Mouse (Mus musculus) heart, embryonic 11.5 days (tissue): ENCODE data around the gene Arhgap30. TPM values are rescaled to one million over a fixed set of nuclear protein-coding genes. Genes with fewer than 3 reads are reported as not detected.

ENCODE experiments used
- ATAC-seq: fragments of 200-750 bp; cut with Nextera tagmentation; replicated peaks from 2 replicates; pipeline ENCODE4 v1.8.0; 2017; ENCODE audit warnings: moderate library complexity; ENCODE audit not compliant: insufficient number of reproducible peaks, low FRiP score, low TSS enrichment
- H3K27ac ChIP-seq: fragments of 300-500 bp; sonication (generic); 2 replicates; pipeline ENCODE4 v1.5.1; 2014; ENCODE audit warnings: mild to moderate bottlenecking, low read depth, low read length
- H3K27me3 ChIP-seq: fragments of 300-500 bp; sonication (generic); 2 replicates; pipeline ENCODE4 v1.6.1; 2014; ENCODE audit warnings: mild to moderate bottlenecking, low read length, mixed read lengths; ENCODE audit not compliant: control insufficient read depth, insufficient read depth
- H3K36me3 ChIP-seq: fragments of 300-500 bp; sonication (generic); 2 replicates; pipeline ENCODE4 v1.6.1; 2014; ENCODE audit warnings: mild to moderate bottlenecking, low read length, moderate library complexity, mixed read lengths; ENCODE audit not compliant: control insufficient read depth, insufficient read depth
- H3K4me1 ChIP-seq: fragments of 300-500 bp; sonication (generic); 2 replicates; pipeline ENCODE4 v1.6.1; 2014; ENCODE audit warnings: low read length; ENCODE audit not compliant: control insufficient read depth, insufficient read depth
- H3K4me2 ChIP-seq: fragments of 300-500 bp; sonication (generic); 2 replicates; pipeline ENCODE4 v1.6.1; 2014; ENCODE audit warnings: mild to moderate bottlenecking, moderate library complexity
- H3K4me3 ChIP-seq: fragments of 300-500 bp; sonication (generic); 2 replicates; pipeline ENCODE4 v1.5.1; 2014; ENCODE audit warnings: low read depth, low read length
- H3K9ac ChIP-seq: fragments of 300-500 bp; sonication (generic); 2 replicates; pipeline ENCODE4 v1.6.1; 2014; ENCODE audit warnings: mild to moderate bottlenecking, low read depth, low read length, moderate library complexity
- H3K9me3 ChIP-seq: fragments of 300-500 bp; sonication (generic); replicated peaks from 2 replicates; pipeline ENCODE4 v1.6.1; 2016; ENCODE audit warnings: low read length; ENCODE audit not compliant: control insufficient read depth
- WGBS: fragments of 180-500 bp; shearing (Covaris S2); extraction: QIAGEN DNeasy Blood & Tissue Kit; methylation state at CpG from one replicate; pipeline ENCODE4 v1.1.7; 2014; ENCODE audit not compliant: insufficient replicate concordance; 5-methylcytosine and 5-hydroxymethylcytosine counted together
- polyA plus RNA-seq: library from polyadenylated mRNA; unstranded; fragments of >200 nt; fragmentation: Nextera tagmentation; extraction: Ambion mirVana; gene quantifications from 2 replicates; pipeline ENCODE4 v1.2.1, GENCODE M21; 2014

Gene Arhgap30
- polyA plus RNA-seq, 1 experiment from 2014 or later, result 0.44 TPM

GRCm38 (mm10) chr1:171369845-171370556 is 18.8 kb upstream of the Arhgap30 start, which contains the start of gene Nectin4:
Nectin4 (plus strand) TSS chr1:171370099.
- WGBS, result 30% methylated on average over 20 of the region's 20 CpGs
- no peaks in the 10 kb centered on the region for H3K9me3 ChIP-seq
- no peak within 1 kb of the TSS for H3K4me2 ChIP-seq
- H3K4me3 ChIP-seq, result no peak within 1 kb of the TSS
- no peaks in the 10 kb centered on the region for H3K4me1 ChIP-seq
- no peak within 1 kb of the TSS for H3K27ac ChIP-seq
- ATAC-seq, result no peak
- peaks cover 9% of the 10 kb centered on the region; the same call in 1 of the 2 replicates for H3K27me3 ChIP-seq
- H3K9ac ChIP-seq, result no peak within 1 kb of the TSS
- no peaks in the 10 kb centered on the region for H3K36me3 ChIP-seq

GRCm38 (mm10) chr1:171372880-171373279 is 15.9 kb upstream of the Arhgap30 start:
- H3K27ac ChIP-seq, result no peak overlapping the region
- peaks cover 9% of the 10 kb centered on the region; the same call in 1 of the 2 replicates for H3K27me3 ChIP-seq
- no peak overlapping the region for H3K9ac ChIP-seq
- H3K36me3 ChIP-seq, result no peaks in the 10 kb centered on the region
- no peak for ATAC-seq
- no peak overlapping the region for H3K4me3 ChIP-seq
- 60% methylated on average over 3 of the region's 3 CpGs for WGBS
- no peaks in the 10 kb centered on the region for H3K9me3 ChIP-seq
- no peak overlapping the region for H3K4me2 ChIP-seq
- no peaks in the 10 kb centered on the region for H3K4me1 ChIP-seq

DNA sequence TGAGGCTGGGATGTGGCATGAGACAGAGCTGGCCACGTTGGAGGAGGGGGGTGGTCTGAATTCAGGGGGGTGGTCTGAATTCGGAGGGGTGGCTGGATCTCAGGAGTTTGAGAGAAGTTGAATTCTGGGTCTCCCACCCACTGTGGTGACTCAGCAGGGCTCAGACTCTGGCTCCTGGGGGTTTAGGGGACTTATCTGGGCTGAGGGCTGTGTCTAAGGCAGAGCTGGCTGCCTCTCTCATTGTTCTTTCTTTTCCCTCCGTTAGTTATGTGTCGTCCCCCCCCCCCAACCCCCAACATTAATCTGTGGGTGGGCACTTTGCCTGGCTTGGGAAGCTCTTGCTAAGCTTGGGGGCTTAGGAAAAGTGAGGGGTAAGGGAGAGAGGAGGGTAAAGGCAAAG is 14.8 kb upstream of the Arhgap30 start:
- WGBS, result 7% methylated on average over 3 of the region's 4 CpGs
- Histone ChIP-seq H3K4me1 (no peaks in the 10 kb centered on the region), H3K9me3 (no peaks in the 10 kb centered on the region), H3K4me2 (0 out of 2 replicates have a peak overlapping the region, but pooled peaks have one; percentile 29), H3K9ac (no peak overlapping the region; the same call in 1 of the 2 replicates), H3K36me3 (no peaks in the 10 kb centered on the region), H3K27me3 (peaks cover 9% of the 10 kb centered on the region; the same call in 1 of the 2 replicates), H3K4me3 (no peak overlapping the region), H3K27ac (no peak overlapping the region)
- ATAC-seq, result no peak

GRCm38 (mm10) chr1:171375646-171376097 is 13.1 kb upstream of the Arhgap30 start:
- H3K4me2 ChIP-seq, result peak overlapping the region; percentile 14
- WGBS, result 39% methylated on average over 9 of the region's 9 CpGs
- no peak for ATAC-seq
- H3K4me3 ChIP-seq, result no peak overlapping the region
- no peaks in the 10 kb centered on the region for H3K4me1 ChIP-seq
- no peak overlapping the region for H3K9ac ChIP-seq
- H3K9me3 ChIP-seq, result no peaks in the 10 kb centered on the region
- peaks cover 16% of the 10 kb centered on the region for H3K27me3 ChIP-seq
- no peaks in the 10 kb centered on the region for H3K36me3 ChIP-seq
- H3K27ac ChIP-seq, result no peak overlapping the region

DNA sequence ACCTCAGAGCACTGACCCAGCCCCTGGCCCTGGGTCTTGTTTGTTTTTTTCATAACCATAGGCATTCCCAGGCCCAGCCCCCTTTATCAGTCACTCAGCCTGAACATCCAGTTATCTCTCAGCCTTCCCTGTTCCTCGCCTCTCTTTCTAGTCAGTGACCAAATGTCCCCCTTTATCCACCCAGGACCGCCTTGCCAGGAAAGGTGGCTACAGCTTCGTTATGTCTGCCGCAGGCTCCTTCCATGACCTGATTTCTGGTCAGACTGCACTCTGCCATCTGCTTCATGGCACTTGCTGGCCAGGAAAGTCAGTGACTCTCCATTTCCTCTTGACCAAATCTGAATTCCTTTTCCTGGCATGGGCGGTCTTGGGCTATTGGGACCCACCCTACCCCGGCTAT is 10.5 kb upstream of the Arhgap30 start:
- no peak overlapping the region for H3K4me2 ChIP-seq
- H3K4me1 ChIP-seq, result no peaks in the 10 kb centered on the region
- no peaks in the 10 kb centered on the region for H3K9me3 ChIP-seq
- no peak overlapping the region for H3K9ac ChIP-seq
- ATAC-seq, result no peak
- no peaks in the 10 kb centered on the region for H3K36me3 ChIP-seq
- H3K27me3 ChIP-seq, result peaks cover 15% of the 10 kb centered on the region
- H3K27ac ChIP-seq, result no peak overlapping the region
- 54% methylated on average over 6 of the region's 6 CpGs for WGBS
- no peak overlapping the region for H3K4me3 ChIP-seq

- Histone ChIP-seq H3K27ac (no peak overlapping the region), H3K9me3 (no peaks in the 10 kb centered on the region), H3K27me3 (peaks cover 15% of the 10 kb centered on the region), H3K9ac (no peak overlapping the region), H3K4me3 (peak overlapping the region; percentile 29; the same call in 1 of the 2 replicates), H3K4me1 (no peaks in the 10 kb centered on the region), H3K4me2 (peak overlapping the region; percentile 64), H3K36me3 (no peaks in the 10 kb centered on the region)
- no peak; the same call in 1 of the 2 replicates for ATAC-seq
- WGBS, result 5% methylated on average over 31 of the region's 31 CpGs
These were observed 8.7 kb upstream of the Arhgap30 start for GRCm38 (mm10) chr1:171379935-171380599.

DNA sequence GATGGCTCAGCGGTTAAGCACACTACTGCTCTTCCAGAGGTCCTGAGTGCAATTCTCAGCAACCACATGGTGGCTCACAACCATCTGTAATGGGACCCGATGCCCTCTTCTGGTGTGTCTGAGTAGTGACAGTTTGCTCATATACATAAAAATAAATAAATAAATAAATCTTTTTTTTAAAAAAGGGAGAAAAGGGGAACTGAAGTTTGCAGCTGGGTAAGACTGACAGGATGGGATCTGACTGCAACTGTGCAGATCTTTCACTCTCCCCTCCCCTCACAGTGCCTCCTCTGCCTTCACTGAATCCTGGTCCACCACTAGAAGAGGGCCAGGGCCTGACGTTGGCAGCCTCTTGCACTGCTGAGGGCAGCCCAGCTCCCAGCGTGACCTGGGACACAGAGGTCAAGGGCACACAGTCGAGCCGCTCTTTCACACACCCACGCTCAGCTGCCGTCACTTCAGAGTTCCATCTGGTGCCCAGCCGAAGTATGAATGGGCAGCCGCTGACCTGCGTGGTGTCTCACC is 6.6 kb upstream of the Arhgap30 start:
- no peak for ATAC-seq
- no peaks in the 10 kb centered on the region for H3K9me3 ChIP-seq
- no peaks in the 10 kb centered on the region for H3K4me1 ChIP-seq
- H3K9ac ChIP-seq, result no peak overlapping the region
- 77% methylated on average over 11 of the region's 11 CpGs for WGBS
- H3K4me3 ChIP-seq, result no peak overlapping the region
- no peak overlapping the region for H3K27ac ChIP-seq
- H3K27me3 ChIP-seq, result peaks cover 15% of the 10 kb centered on the region
- no peak overlapping the region for H3K4me2 ChIP-seq
- no peaks in the 10 kb centered on the region for H3K36me3 ChIP-seq

GRCm38 (mm10) chr1:171384361-171384760 is 4.4 kb upstream of the Arhgap30 start:
- Histone ChIP-seq H3K4me1 (peaks cover 2% of the 10 kb centered on the region; the same call in 1 of the 2 replicates), H3K36me3 (no peaks in the 10 kb centered on the region), H3K27ac (no peak overlapping the region), H3K4me2 (no peak overlapping the region), H3K4me3 (no peak overlapping the region), H3K9me3 (no peaks in the 10 kb centered on the region), H3K9ac (no peak overlapping the region), H3K27me3 (peaks cover 15% of the 10 kb centered on the region)
- no peak for ATAC-seq
- 58% methylated on average over 9 of the region's 9 CpGs for WGBS
